Mouse (Mus musculus) WW6 (cell line): ENCODE measurements around the gene Neurod1.

ENCODE experiments used
- DNase-seq: peaks from one replicate; pipeline ENCODE4 v3.0.0-alpha.2; 2013; ENCODE audit warnings: low read depth, low spot score

Gene Neurod1

DNA sequence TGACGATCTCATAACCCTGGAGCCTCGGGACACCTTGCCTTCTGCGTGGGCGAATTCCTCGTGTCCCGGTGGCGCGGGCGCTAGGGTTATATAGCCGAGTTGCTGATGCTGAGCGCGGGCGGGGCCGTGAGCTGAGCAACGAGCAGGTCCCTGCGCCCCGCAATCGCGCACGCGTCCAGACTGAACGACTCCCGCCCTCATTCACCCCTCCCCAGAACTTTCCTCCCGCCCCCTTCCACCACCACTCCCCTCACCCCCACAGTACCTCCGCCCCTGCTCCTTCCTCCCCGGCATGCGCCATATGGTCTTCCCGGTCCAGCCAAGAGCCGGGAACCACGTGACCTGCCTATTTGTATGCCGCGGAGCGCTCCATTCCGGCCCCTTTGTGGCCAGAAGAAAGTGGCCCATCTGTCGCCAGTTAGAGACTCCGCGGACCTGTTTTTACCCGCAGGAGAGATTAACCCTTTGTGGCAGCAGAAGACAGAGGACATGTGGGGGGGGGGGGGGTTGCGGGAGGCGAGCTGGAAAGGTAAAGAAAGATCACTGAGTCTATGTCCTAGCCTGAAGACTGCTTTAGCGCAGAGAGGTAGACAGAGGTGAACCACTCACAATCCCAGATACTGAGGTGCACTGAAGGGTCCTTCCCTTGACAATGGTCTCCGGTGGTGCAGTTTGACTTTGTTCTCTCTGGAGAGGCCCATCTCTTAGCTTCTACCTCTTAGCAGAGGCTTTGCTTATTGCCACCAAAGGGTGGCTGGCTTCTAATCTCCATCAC lies at the start of gene Neurod1, which contains the start of gene Cerkl:
TSS of gene Neurod1 (minus strand) at position 177 of the 775 bp plus-strand sequence.
TSS of gene Cerkl (minus strand) at position 211 of the 775 bp plus-strand sequence.
- DNase-seq = peak; percentile 31

DNA sequence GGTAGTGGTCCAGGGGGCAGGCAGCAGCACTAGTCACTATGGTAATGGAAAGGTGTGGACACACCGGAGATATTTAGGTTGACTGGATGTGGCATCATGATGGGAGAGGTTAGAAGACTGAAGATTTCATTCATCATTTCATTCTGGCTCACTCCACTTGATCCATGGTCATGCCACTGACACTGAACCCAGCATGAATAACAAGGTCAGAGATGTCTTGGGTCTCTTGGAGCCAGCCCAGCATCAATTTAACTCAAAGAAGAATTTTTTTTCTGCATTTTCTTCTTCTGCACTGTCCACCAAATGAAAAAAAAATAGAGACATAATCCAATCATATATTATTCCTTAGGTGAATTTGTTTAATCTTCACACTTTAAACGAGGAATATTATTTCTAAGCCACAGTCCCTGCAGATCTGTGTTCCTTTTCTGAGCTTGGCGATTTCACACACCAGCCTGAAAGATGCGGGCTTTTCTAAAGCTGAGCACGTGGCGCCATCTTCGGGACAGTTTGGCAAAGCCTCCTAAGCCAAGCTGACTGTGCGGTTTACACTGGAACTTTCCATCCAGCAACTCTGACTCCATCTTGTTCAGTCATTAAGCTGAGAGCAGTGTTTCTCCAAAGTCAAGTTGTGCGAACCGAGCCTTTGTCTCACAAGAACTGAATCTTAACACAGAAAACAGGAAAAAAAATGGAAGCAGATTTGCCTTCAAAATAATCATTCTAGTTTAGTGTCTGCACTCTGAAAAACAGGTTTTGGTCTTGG lies 42.6 kb upstream of the Neurod1 start:
- DNase-seq = peak; percentile 40

DNA sequence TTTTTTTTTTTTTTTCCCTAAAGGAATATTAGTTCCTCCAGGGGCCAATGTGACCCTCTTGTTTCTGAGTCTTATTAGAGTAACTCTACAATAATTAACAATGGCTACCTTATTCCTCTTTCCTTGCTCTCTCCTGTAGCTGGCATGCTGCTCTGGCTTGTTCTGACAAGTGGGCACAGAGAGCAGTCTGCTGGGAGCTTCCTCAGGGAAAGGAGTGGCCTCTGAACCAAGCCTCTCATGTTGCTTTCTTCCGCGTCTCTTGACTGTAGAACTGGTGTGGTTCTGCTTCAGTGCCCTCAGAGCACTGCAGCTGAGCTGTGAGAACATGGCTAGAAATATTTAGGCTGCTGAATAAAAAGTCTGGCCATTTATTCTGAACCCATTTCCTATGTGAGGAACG lies 28.6 kb upstream of the Neurod1 start:
- DNase-seq = no peak

DNA sequence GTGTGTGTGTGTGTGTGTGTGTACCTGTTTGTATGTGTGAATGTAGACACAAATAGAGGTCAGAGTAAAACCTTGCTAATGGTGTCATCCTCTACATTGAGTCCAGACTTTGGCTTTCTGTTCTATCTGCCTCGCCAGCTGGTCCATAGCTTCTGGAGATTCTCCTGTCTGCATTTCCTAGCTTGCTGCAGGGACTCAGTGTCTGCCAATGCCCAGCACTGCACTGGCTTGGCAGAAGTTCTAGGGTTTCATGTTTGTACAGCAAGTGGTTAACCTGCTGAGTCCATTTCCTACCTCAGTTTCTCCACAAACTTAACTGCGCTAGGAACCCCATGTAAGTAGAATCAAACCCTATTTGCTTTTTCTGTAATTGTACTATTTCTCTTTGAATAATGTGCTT lies 26.0 kb upstream of the Neurod1 start:
- DNase-seq = no peak

DNA sequence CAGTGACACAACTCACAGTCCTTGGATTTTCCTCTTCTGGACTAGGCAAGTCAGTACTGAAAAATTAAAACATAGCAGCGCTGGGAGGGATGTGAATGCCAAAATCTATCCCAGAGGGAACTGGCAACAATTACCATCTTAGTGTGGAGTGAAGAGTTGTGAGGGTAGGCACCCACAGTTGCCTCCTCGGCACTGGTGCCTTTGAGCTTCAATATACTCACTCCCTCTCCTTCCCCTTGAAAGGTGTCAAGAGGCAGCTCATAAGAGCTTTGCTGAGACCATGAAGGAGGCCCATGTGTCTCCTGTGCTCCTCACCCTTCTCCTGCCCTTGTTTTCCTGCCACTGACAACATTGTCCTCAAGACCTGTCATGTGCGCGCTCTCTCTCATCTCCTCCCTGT lies 5.9 kb upstream of the Neurod1 start:
- no peak for DNase-seq

DNA sequence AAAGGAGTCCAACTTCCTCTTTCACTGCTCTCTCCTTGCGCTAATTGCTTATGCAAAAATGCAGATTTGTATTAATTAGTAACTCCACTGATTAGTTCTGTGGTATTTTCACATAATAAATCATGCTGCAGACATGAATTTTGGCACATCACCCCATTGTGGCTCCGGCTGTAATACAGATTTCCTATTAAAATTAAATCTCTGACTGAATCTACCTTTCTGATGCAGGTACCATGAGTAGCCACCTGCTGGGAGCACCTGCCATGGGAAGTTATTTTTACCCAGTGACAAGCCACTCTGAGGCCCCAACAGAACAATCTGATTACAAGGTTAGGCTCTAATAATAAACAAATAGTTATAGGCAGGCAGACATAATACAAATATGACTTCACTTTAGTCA lies 5.3 kb upstream of the Neurod1 start:
- no peak for DNase-seq

DNA sequence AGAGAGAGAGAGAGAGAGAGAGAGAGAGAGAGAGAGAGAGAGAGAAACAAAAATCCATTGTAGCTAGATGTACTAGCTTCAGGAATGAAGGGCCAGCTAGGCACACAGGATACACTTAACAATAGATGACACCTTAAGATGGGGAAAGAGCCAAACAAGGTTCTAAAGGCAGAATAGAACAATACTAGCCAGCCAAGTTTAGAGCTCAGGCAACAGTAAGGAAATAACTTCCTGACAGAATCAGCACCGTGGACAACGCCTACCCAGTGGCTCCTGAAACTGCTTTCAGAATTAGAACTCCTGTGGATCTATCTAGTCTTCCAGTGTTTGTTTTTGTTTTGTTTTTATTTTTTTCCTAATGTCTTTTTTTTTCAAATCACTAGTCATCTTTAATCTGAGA lies 4.0 kb upstream of the Neurod1 start:
- DNase-seq = no peak

DNA sequence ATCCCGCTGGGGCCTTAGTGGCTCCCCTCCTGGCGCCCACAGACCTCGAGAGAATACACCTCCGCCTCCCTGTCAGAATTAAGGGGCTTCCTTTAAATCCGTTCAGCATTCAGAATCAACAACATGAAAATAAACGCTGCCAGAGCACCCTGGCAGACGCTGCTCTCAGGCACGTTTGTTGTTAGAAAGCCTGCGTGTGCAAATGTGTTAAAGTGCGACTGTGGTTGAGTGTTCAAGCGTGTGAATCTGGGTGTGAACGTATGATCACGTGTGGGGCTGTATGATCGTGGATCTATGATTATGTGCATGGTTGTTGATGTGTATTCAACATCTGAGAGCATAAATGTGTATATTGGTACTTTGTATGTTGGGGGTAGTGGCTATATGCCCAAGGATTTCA lies 3.6 kb upstream of the Neurod1 start:
- no peak for DNase-seq

DNA sequence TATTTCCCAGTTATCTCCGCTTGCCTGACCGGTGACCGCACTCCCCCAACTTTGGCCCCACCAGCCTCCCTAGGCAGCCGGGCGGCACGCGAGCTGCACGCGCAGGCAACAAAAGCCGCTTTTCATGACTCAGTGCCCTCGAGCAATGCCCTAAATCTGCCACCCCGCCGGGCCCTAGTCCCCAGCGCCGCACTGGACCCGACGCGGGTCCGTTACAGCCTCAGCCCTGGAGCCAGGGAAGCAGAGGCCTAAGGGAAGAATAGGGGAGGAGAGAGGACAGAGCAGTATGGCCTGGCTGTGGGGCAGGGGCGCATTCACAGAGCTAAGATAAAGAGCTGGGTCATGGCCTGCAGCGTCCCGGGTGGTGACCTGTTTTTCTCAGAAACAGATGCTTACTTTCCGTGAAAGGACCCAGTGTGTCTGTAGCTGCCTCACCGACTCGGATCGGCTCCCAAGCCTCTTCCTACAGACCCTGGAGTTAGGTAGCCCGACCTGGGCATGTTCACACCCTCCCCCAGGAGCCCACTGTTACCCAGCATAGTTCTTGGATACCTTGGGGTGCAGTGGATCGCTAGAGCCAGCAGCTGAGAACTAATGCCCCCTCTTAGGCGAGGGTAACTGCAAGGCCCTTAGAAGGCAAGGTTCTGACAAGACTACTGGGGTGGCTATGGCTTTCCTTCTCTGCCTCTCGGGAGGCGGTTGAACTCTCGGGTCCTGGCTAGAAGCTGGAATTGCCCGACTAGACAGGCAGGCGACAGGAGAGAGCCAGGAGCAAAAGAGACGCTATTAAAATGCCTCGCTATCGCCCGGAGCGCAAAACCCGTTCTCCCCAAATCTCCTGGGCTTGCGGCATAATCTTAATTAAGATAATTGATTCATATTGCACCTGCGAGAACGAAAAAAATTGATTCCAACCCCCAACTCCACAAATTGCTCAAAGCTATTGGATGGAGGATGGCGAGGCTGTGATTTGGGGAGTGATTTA lies 2.8 kb upstream of the Neurod1 start:
- DNase-seq = no peak

DNA sequence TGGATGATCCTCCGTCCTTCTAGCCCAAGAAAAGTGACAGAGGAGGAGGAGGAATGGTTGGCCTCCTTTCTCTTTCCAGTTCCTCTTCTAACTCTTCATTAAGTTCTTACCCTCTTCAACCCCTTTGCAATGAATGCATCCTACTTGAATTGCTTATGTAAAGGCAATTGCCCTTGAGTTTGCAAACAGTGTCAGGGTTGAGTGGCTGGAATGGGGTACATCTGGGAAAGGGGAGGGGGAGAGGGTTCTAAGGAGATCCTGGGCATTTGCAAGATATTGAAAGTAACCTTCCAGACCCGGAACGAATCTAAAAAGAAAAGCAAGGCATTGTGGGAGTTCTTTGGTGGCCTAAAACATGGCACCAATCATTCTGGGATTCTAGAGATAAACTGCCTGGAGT lies 1.4 kb upstream of the Neurod1 start:
- DNase-seq = no peak

DNA sequence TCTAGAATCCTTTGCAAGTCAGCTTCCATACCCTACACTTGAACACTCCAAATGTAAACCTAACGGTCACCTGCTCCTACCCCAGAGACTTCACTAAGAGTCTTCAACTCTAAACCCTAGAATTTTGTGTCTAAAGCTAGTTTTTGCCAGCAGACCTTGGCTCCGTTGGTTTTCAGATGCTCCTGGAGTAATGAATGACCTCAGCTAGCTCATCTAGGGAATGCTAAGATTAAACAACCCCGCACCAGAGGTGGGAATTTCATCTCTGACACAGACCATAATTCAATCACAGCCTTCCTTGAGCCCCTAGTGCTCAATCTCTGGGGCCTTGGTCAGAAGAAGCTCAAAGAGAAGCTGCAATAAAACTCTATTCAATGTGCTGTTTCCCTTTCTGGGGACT lies 883 bp upstream of the Neurod1 start:
- no peak for DNase-seq

DNA sequence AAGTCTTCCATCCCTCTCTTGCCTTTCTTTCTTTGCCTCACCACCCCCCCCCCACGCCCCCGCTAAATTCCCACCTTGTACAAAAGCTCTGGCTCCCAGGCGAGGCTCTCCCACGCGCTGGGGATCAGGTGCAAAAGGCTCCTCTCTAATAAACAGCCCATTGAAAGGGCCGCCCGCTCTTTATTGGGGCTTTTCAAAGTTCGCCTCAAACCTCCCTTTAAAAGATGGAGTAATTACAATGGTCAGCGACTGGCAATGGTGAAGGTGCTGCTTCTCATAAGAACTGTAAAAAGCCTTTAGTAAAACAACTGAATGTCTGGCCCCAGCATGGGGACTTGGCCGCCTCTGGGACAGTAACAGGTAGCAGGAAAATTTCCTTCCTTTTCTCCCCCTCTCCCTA lies 905 bp downstream of the Neurod1 start:
- DNase-seq = no peak

DNA sequence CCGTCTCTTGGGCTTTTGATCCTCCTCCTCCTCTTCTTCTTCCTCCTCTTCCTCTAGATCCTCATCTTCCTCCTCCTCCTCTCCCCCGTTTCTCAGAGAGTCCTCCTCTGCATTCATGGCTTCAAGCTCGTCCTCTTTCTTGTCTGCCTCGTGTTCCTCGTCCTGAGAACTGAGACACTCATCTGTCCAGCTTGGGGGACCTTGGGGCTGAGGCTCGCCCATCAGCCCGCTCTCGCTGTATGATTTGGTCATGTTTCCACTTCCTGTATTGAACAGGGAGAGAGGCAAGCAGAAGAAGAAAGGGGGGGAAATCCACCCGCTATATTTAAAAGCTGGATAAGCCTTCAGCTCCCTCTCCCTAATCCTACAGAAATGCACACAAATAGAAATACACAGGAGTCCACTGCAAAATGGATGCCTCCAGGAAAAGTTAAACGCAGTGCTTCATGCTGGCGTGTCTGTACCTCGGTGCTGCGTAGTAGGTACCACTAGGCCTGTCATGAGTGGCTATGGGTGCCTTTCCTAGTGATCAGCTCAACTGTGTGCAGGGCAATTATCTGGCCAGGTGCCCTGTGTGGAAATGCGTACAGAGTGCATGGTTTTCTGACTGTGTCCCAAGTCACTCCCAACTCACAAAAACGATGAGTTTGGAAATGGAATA lies 1.6 kb downstream of the Neurod1 start:
- DNase-seq = no peak

DNA sequence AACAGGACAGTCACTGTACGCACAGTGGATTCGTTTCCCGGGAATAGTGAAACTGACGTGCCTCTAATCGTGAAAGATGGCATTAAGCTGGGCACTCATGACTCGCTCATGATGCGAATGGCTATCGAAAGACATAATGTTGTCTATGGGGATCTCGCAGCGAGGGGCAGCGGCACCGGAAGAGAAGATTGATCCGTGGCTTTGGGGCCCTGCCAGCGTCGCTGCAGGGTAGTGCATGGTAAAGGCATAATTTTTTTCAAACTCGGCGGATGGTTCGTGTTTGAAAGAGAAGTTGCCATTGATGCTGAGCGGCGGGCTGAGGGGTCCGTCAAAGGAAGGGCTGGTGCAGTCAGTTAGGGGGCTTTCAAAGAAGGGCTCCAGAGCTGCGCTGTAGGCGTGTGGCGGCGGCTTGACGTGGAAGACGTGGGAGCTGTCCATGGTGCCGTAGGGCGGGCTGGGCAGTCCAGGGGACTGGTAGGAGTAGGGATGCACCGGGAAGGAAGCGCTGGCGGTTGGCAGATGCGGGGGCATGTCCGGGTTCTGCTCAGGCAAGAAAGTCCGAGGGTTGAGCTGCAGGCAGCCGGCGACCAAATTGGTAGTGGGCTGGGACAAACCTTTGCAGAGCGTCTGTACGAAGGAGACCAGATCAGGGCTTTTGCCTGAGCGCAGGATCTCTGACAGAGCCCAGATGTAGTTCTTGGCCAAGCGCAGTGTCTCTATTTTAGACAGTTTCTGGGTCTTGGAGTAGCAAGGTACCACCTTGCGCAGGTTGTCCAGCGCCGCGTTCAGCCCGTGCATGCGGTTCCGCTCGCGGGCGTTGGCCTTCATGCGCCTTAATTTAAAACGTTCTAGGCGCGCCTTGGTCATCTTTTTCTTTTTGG lies 2.4 kb downstream of the Neurod1 start:
- DNase-seq = peak; percentile 63

DNA sequence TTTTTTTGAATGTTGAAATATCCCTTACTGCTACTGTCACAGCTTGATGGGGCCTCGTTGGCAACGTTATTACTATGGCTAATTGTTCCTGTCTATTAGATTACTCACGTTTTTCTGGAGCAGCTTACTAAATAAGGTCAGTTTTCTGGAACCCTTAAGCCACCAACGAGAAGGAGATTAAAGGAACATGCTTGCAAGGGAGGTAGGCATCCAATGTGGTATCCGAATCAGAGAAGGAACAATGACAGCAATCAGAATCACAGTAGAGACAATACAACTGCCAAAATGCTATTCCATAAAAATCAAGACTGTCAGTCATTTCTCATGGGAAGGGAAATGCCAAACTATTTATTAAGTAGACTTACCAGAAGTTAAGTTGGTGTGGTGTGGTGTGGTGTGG lies 5.1 kb downstream of the Neurod1 start:
- DNase-seq = no peak

DNA sequence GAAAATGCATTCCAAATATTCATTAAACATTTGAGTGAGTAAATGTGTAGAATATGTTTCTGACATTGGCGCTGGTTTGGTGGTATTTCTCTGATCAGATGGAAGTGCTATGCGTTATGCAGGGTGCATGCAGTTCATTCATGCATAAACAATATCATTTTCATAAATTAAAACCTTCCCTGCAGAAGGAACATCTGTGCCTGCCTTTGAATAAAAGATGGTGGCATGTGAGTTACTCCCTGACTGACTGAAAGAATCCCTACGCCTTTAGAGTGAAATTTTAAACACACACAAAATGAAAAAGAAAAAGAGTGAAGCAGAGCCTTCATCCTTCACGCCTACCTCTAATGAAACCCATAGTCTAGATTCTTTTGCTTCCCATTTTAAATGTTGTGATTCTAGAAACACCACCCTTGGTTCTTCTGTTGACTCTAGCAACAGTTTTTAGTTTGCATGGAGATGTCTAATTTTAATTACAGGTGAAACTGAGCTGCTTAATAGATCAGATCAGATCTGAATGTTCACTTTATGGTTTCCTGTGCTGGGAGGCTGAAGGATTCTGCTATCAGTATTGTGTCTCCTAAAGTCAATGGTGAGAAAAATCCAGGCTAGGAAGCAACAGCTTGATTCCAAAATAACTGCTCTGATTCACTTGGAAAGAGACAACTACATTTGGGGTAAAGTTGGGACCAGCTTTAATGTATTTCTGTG lies 5.7 kb downstream of the Neurod1 start:
- no peak for DNase-seq

DNA sequence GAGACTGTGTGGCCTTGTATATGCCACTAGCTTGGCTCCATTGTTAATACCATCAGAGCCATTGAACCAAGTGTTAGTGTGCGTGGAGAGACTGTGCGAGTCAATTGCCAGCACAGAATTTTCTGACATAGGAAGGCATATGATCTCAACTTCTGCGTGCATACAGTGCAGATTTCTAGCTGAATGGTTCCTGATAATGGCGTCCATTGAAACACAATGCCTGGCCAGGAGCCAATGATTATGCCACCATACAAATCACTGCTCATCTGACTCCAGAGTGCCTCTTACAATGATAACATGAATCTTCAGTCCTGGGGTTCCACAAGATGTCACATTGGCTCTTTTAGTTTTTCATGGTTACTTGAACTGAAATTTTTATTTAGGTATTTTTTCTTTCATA lies 7.2 kb downstream of the Neurod1 start:
- no peak for DNase-seq

DNA sequence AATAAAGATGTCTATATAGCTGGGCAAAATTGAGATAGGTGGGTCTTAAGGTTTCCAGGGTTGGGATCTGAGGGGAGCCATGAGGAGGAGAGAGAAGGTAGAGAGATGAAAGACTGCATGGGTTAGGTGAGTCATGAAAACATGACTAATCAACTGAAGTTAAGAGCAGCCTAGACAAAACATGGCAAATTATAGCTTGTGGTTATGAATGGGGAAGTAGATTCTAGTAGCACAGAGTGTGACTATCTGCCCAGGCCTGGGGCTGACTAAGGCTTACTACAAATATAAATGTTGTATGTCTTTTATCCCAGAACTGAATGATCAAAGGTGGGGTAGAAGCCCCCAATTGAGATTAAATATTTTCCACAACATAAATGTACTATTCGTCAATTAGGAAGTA lies 9.4 kb downstream of the Neurod1 start:
- no peak for DNase-seq

DNA sequence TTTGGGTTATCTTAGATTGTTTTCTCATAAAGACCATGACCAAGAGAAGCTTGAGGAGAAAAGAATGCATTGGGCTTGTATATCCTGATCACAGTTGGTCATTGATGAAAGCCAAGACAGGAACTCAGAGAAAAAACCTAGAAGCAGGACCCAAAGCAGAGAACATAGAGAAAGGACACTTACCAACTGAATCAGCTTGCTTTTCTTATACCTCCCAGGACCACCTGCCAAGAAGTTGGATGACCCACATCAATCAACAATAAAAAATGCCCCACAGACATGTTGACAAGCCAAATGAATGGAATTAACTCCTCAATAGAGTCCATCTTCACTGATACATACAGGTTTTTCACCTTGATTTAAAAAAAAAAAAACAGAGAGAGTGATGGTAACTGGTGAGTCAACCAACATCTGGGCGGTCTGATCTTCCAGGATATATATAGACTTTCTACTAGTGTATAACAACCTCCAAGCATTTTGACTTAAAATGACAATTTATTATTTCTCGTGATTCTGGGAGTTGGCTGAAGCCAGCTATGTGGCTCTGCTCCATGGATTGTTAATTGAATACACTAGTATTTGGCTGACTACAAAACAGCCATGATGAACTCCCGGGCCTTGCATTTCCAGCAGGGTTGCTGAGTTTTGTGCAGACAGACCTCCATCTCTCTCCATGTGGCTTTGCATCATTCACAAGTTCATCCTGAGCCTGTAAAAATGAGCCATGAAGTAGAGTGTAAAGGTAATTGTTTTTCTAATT lies 12.5 kb downstream of the Neurod1 start:
- DNase-seq = no peak
